Mouse (Mus musculus) embryonic facial prominence, embryonic 14.5 days (tissue): ENCODE results near the gene Asb9. TPM values are rescaled to one million over a fixed set of nuclear protein-coding genes. Genes with fewer than 3 reads are reported as not detected.

Source experiments
- ATAC-seq: fragments of 200-750 bp; cut with Nextera tagmentation; 2 replicates; pipeline ENCODE4 v1.8.0; 2017; ENCODE audit warnings: low read depth, moderate number of reproducible peaks, moderate TSS enrichment
- DNase-seq: peaks from one replicate; pipeline ENCODE4 v3.0.0-alpha.2; 2015; ENCODE audit warnings: low spot score
- H3K27ac ChIP-seq: fragments of 300-500 bp; sonication (generic); replicated peaks from 2 replicates; pipeline ENCODE4 v1.5.1; 2014; ENCODE audit warnings: low read depth, mild to moderate bottlenecking, low read length, moderate library complexity
- H3K27me3 ChIP-seq: fragments of 300-500 bp; sonication (generic); replicated peaks from 2 replicates; pipeline ENCODE4 v1.6.1; 2014; ENCODE audit warnings: low read length; ENCODE audit not compliant: control insufficient read depth, insufficient read depth
- H3K36me3 ChIP-seq: fragments of 300-500 bp; sonication (generic); 2 replicates; pipeline ENCODE4 v1.6.1; 2014; ENCODE audit warnings: low read length, mixed read lengths; ENCODE audit not compliant: control insufficient read depth, insufficient read depth
- H3K4me1 ChIP-seq: fragments of 300-500 bp; sonication (generic); 2 replicates; pipeline ENCODE4 v1.6.1; 2014; ENCODE audit warnings: antibody characterized with exemption, low read length; ENCODE audit not compliant: control insufficient read depth, insufficient read depth
- H3K4me2 ChIP-seq: fragments of 300-500 bp; sonication (generic); 2 replicates; pipeline ENCODE4 v1.6.1; 2014; ENCODE audit warnings: low read depth, mild to moderate bottlenecking, low read length, moderate library complexity, mixed read lengths
- H3K4me3 ChIP-seq: fragments of 300-500 bp; sonication (generic); 2 replicates; pipeline ENCODE4 v1.5.1; 2014; ENCODE audit warnings: low read depth, mild to moderate bottlenecking, low read length
- H3K9ac ChIP-seq: fragments of 300-500 bp; sonication (generic); 2 replicates; pipeline ENCODE4 v1.6.1; 2014; ENCODE audit warnings: low read depth, mild to moderate bottlenecking, low read length, moderate library complexity, mixed read lengths
- H3K9me3 ChIP-seq: fragments of 300-500 bp; sonication (generic); 2 replicates; pipeline ENCODE4 v1.6.1; 2016; ENCODE audit warnings: low read length; ENCODE audit not compliant: control insufficient read depth
- WGBS: fragments of 180-500 bp; shearing (Covaris S2); extraction: QIAGEN DNeasy Blood & Tissue Kit; methylation state at CpG from one replicate; pipeline ENCODE4 v1.1.7; 2014; 5-methylcytosine and 5-hydroxymethylcytosine counted together
- polyA plus RNA-seq: library from polyadenylated mRNA; unstranded; fragments of >200 nt; fragmentation: Nextera tagmentation; extraction: Ambion mirVana; gene quantifications from 2 replicates; pipeline ENCODE4 v1.2.1, GENCODE M21; 2014

Asb9 gene
- polyA plus RNA-seq, 1 experiment from 2014 or later, result 1.1 TPM

DNA sequence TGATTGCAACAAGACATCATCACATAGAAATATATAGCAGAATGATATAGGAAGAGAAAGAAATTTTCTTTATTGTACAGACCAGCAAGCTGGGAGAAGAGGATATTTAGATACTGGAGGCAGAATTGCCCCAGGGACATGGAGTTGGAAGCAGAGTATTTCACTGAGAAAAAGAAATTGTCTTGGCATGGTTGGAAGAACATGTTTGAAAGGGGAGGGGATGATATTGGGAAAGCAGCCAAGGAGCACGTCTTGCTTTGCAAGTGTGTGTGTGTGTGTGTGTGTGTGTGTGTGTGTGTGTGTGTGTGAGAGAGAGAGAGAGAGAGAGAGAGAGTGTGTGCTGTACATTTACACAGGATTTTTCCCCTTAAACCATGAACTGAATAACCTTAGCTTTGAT is 64.1 kb downstream of the Asb9 start:
- peak; percentile 26 for DNase-seq
- Histone ChIP-seq H3K9me3 (no peaks in the 10 kb centered on the region), H3K4me3 (no peak overlapping the region), H3K4me1 (no peaks in the 10 kb centered on the region), H3K27me3 (0 out of 2 replicates have a peak, but pooled peaks cover 4% of the 10 kb centered on the region), H3K36me3 (no peaks in the 10 kb centered on the region), H3K27ac (no peak overlapping the region), H3K4me2 (no peak overlapping the region), H3K9ac (no peak overlapping the region)
- no peak for ATAC-seq
- WGBS, result 21% methylated on average over 1 of the region's 1 CpGs

DNA sequence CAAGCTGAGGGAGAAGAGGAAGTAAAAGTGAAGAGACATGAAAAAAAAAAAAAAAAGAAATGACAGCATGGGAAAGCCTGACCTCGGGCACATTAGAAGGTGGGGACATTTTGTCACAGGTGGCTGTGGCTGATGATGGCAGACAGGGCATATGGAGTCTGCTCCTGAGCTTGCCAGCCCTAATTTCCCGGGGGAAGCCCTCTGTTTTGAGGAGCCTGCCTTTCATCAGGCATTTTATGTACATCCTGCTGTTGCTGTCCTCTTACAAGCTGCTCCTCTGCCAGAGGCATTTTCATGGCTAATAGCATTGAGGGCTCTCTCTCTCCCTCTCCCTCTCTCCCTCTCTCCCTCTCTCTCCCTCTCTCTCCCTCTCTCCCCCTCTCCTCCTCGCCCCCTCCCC is 70.8 kb downstream of the Asb9 start:
- 80% methylated on average over 2 of the region's 3 CpGs for WGBS
- Histone ChIP-seq H3K9me3 (no peaks in the 10 kb centered on the region), H3K4me2 (no peak overlapping the region), H3K4me1 (no peaks in the 10 kb centered on the region), H3K27me3 (peaks cover 3% of the 10 kb centered on the region; the same call in 1 of the 2 replicates), H3K36me3 (no peaks in the 10 kb centered on the region), H3K27ac (no peak overlapping the region), H3K9ac (no peak overlapping the region), H3K4me3 (no peak overlapping the region)
- ATAC-seq (no peak), DNase-seq (no peak)

Other genes with a start within 250 kb of the Asb9 start
- gene Bmx, start 248.1 kb upstream of the Asb9 start, polyA plus RNA-seq, result 0.67 and 1.2 TPM in 2 replicates
- 12.0 and 12.9 TPM in 2 replicates for gene Pir, start 237.0 kb upstream of the Asb9 start, polyA plus RNA-seq
- 10.0 and 10.1 TPM in 2 replicates for gene Vegfd, start 132.9 kb upstream of the Asb9 start, polyA plus RNA-seq
- gene Piga, start 86.5 kb upstream of the Asb9 start, polyA plus RNA-seq, result 10.0 and 11.8 TPM in 2 replicates
- gene Asb11, start 69.3 kb upstream of the Asb9 start, polyA plus RNA-seq, result 0.14 and 0.51 TPM in 2 replicates